Mouse (Mus musculus): ENCODE results near the gene 2410002F23Rik. TPM values are rescaled to one million over a fixed set of nuclear protein-coding genes. Genes with fewer than 3 reads are reported as not detected.
"Not testable (repeated sequence)": the region's sequence is repeated elsewhere in the genome, so short reads cannot be mapped to it uniquely, and the experiment has no call there.

Gene 2410002F23Rik
- polyA plus RNA-seq, 1 experiment from 2014 or later, result 143 TPM

DNA sequence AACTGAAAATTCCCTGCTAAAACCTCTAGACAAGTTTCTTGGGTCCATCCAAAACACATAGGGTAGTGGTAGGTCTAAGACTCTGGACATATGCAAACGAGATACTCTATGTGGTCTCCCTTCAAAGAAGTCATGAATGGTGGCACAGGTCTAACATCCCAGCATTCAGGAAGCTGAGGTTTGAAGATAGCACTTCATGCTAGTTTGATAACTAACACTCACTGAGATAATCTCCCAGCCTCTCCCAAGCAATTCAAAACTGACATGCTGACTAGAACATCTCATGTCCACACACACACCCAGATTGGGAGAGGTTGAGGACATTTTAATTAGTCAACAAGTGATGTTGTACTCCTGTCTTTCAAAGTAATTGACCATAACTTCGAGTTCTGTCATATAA is 6.6 kb upstream of the 2410002F23Rik start:
- Histone ChIP-seq H3K4me3 (ENCODE audit: low read length) (no peak overlapping the region), H3K9me3 (ENCODE audit: control insufficient read depth, low read length) (no peaks in the 10 kb centered on the region), H3K4me1 (ENCODE audit: control insufficient read depth, insufficient read depth, low read length) (no peaks in the 10 kb centered on the region), H3K36me3 (ENCODE audit: control insufficient read depth, insufficient read depth, low read length) (no peaks in the 10 kb centered on the region), H3K27me3 (ENCODE audit: control insufficient read depth, insufficient read depth, low read length) (no peaks in the 10 kb centered on the region), H3K9ac (ENCODE audit: low read depth, low read length) (no peak overlapping the region), H3K4me2 (replicated peaks; ENCODE audit: low read depth, low read length) (no peak overlapping the region), H3K27ac (ENCODE audit: low read depth, low read length) (no peak overlapping the region)
- ATAC-seq (ENCODE audit: low FRiP score, low TSS enrichment), result no peak
- WGBS, result 55% methylated on average over 2 of the region's 2 CpGs

DNA sequence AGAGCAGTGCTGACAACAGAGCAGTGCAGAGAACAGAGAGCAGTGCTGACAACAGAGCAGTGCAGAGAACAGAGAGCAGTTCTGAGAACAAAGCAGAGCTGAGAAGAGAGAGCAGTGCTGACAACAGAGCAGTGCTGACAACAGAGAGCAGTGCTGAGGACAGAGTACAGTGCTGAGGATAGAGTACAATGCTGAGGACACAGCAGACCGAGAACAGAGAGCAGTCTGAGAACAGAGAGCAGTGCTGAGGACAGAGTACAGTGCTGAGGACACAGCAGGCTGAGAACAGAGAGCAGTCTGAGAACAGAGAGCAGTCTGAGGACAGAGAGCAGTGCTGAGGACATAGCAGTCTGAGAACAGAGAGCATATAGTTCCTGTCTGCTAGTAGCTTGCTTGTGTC is 5.8 kb upstream of the 2410002F23Rik start:
- no peaks in the 10 kb centered on the region for H3K36me3 ChIP-seq (ENCODE audit: control insufficient read depth, insufficient read depth, low read length)
- ATAC-seq (ENCODE audit: low FRiP score, low TSS enrichment), result no peak
- H3K27ac ChIP-seq (ENCODE audit: low read depth, low read length), result no peak overlapping the region
- no peaks in the 10 kb centered on the region for H3K9me3 ChIP-seq (ENCODE audit: control insufficient read depth, low read length)
- H3K4me1 ChIP-seq (ENCODE audit: control insufficient read depth, insufficient read depth, low read length), result peaks cover 5% of the 10 kb centered on the region
- no peak overlapping the region for H3K9ac ChIP-seq (ENCODE audit: low read depth, low read length)
- 58% methylated on average over 1 of the region's 1 CpGs for WGBS
- H3K27me3 ChIP-seq (ENCODE audit: control insufficient read depth, insufficient read depth, low read length), result no peaks in the 10 kb centered on the region
- no peak overlapping the region for H3K4me3 ChIP-seq (ENCODE audit: low read length)
- H3K4me2 ChIP-seq (replicated peaks; ENCODE audit: low read depth, low read length), result no peak overlapping the region

- Histone ChIP-seq H3K4me3 (ENCODE audit: low read length) (no peak overlapping the region), H3K36me3 (ENCODE audit: control insufficient read depth, insufficient read depth, low read length) (no peaks in the 10 kb centered on the region), H3K27me3 (ENCODE audit: control insufficient read depth, insufficient read depth, low read length) (no peaks in the 10 kb centered on the region), H3K27ac (ENCODE audit: low read depth, low read length) (no peak overlapping the region), H3K4me1 (ENCODE audit: control insufficient read depth, insufficient read depth, low read length) (peaks cover 5% of the 10 kb centered on the region), H3K9ac (ENCODE audit: low read depth, low read length) (no peak overlapping the region), H3K4me2 (replicated peaks; ENCODE audit: low read depth, low read length) (no peak overlapping the region), H3K9me3 (ENCODE audit: control insufficient read depth, low read length) (no peaks in the 10 kb centered on the region)
- no peak for ATAC-seq (ENCODE audit: low FRiP score, low TSS enrichment)
- 71% methylated on average over 2 of the region's 2 CpGs for WGBS
These were observed 5.4 kb upstream of the 2410002F23Rik start for GRCm38 (mm10) chr7:44241163-44241562.

DNA sequence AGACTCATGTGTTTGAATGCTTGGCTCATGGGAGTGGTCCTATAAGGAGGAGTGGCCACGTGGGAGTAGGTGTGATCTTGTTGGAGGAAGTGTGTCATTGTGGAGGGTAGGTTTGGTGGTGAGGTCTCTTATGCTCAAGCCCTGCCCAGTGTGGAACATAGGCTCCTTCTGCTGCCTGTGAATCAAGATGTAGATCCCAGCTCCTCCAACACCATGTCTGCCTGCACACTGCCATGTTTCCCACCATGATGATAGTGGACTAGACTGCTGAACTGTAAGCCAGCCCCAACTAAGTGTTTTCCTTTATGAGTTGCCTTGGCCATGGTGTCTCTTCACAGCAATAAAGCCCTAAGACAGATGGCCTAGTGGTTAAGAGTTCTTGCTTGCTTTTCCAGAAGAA is 2.4 kb upstream of the 2410002F23Rik start:
- no peak overlapping the region for H3K4me3 ChIP-seq (ENCODE audit: low read length)
- no peak overlapping the region for H3K4me2 ChIP-seq (replicated peaks; ENCODE audit: low read depth, low read length)
- H3K4me1 ChIP-seq (ENCODE audit: control insufficient read depth, insufficient read depth, low read length), result peaks cover 21% of the 10 kb centered on the region
- no peaks in the 10 kb centered on the region for H3K27me3 ChIP-seq (ENCODE audit: control insufficient read depth, insufficient read depth, low read length)
- H3K36me3 ChIP-seq (ENCODE audit: control insufficient read depth, insufficient read depth, low read length), result peaks cover 13% of the 10 kb centered on the region
- no peaks in the 10 kb centered on the region for H3K9me3 ChIP-seq (ENCODE audit: control insufficient read depth, low read length)
- H3K9ac ChIP-seq (ENCODE audit: low read depth, low read length), result no peak overlapping the region
- H3K27ac ChIP-seq (ENCODE audit: low read depth, low read length), result no peak overlapping the region
- no peak for ATAC-seq (ENCODE audit: low FRiP score, low TSS enrichment)
- 53% methylated on average over 1 of the region's 1 CpGs for WGBS

DNA sequence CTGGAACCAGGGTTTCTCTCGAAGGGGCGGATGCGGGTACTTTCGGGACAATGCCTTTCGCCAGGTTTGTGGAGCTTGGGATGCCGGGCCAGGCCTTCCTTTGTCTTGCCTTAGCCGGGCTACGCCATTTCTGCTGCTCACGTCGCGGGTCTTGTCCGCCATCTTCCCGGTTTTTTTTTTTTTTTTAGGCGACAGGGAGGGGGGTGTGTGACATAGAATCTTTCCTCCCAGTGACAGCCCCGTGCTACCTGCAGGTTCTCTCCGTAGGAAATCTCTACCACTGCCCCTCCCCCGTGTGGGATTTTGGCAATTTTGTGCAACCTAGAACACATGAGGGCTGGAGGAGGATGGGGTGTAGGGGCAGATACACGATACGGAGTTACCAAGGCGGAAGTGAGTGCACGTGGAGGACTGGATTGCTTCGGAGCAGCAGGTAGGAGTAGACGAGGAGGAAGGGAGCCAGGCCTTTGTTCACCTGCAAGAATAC is 505 bp downstream of the 2410002F23Rik start:
- Histone ChIP-seq H3K4me3 (ENCODE audit: low read length) (peak overlapping the region; percentile 96), H3K27ac (ENCODE audit: low read depth, low read length) (peak overlapping the region; percentile 96), H3K27me3 (ENCODE audit: control insufficient read depth, insufficient read depth, low read length) (no peaks in the 10 kb centered on the region), H3K4me1 (ENCODE audit: control insufficient read depth, insufficient read depth, low read length) (peaks cover 23% of the 10 kb centered on the region), H3K36me3 (ENCODE audit: control insufficient read depth, insufficient read depth, low read length) (peaks cover 37% of the 10 kb centered on the region), H3K9me3 (ENCODE audit: control insufficient read depth, low read length) (no peaks in the 10 kb centered on the region), H3K4me2 (replicated peaks; ENCODE audit: low read depth, low read length) (peak overlapping the region; percentile 88), H3K9ac (ENCODE audit: low read depth, low read length) (peak overlapping the region; percentile 95)
- WGBS, result under 1% methylated on average over 23 of the region's 23 CpGs
- peak; percentile 24 for ATAC-seq (ENCODE audit: low FRiP score, low TSS enrichment)

GRCm38 (mm10) chr7:44247971-44248370 is 1.4 kb downstream of the 2410002F23Rik start:
- H3K36me3 ChIP-seq (ENCODE audit: control insufficient read depth, insufficient read depth, low read length), result peaks cover 47% of the 10 kb centered on the region
- no peaks in the 10 kb centered on the region for H3K9me3 ChIP-seq (ENCODE audit: control insufficient read depth, low read length)
- no peak for ATAC-seq (ENCODE audit: low FRiP score, low TSS enrichment)
- H3K4me1 ChIP-seq (ENCODE audit: control insufficient read depth, insufficient read depth, low read length), result peaks cover 26% of the 10 kb centered on the region
- peak overlapping the region; percentile 95 for H3K9ac ChIP-seq (ENCODE audit: low read depth, low read length)
- no peak overlapping the region for H3K27ac ChIP-seq (ENCODE audit: low read depth, low read length)
- 84% methylated on average over 2 of the region's 2 CpGs for WGBS
- H3K4me2 ChIP-seq (replicated peaks; ENCODE audit: low read depth, low read length), result peak overlapping the region; percentile 88
- H3K27me3 ChIP-seq (ENCODE audit: control insufficient read depth, insufficient read depth, low read length), result no peaks in the 10 kb centered on the region
- peak overlapping the region; percentile 96 for H3K4me3 ChIP-seq (ENCODE audit: low read length)

DNA sequence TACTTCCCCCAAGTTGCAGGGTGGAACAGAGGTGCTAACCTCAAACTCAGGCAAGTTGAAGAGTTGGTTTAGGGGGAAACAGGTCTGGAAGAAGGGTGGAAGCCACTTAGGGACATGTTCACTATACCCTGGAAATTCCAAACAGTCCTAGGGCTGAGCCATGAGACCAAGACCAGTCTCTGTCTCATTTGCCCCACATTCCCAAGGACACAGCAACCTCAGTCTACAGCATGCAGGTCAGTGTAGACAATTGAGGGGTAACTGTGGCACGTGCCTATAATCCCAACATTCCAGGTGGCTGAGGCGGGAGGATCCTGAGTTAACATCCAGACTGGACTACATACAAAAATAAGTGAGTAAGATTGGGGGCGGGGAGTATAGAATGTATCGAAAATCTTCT is 2.7 kb downstream of the 2410002F23Rik start:
- Histone ChIP-seq H3K4me1 (ENCODE audit: control insufficient read depth, insufficient read depth, low read length) (peaks cover 26% of the 10 kb centered on the region), H3K4me3 (ENCODE audit: low read length) (no peak overlapping the region), H3K36me3 (ENCODE audit: control insufficient read depth, insufficient read depth, low read length) (peaks cover 57% of the 10 kb centered on the region), H3K9ac (ENCODE audit: low read depth, low read length) (no peak overlapping the region), H3K4me2 (replicated peaks; ENCODE audit: low read depth, low read length) (no peak overlapping the region), H3K9me3 (ENCODE audit: control insufficient read depth, low read length) (no peaks in the 10 kb centered on the region), H3K27me3 (ENCODE audit: control insufficient read depth, insufficient read depth, low read length) (no peaks in the 10 kb centered on the region), H3K27ac (ENCODE audit: low read depth, low read length) (no peak overlapping the region)
- WGBS, result 95% methylated on average over 4 of the region's 4 CpGs
- no peak for ATAC-seq (ENCODE audit: low FRiP score, low TSS enrichment)

- H3K27ac ChIP-seq (ENCODE audit: low read depth, low read length); H3K4me3 ChIP-seq (ENCODE audit: low read length); ATAC-seq (ENCODE audit: low FRiP score, low TSS enrichment); H3K9me3 ChIP-seq (ENCODE audit: control insufficient read depth, low read length); H3K4me2 ChIP-seq (replicated peaks; ENCODE audit: low read depth, low read length); H3K27me3 ChIP-seq (ENCODE audit: control insufficient read depth, insufficient read depth, low read length); H3K9ac ChIP-seq (ENCODE audit: low read depth, low read length): not testable (repeated sequence)
- H3K4me1 ChIP-seq (ENCODE audit: control insufficient read depth, insufficient read depth, low read length), result peaks cover 21% of the 10 kb centered on the region
- WGBS, result 90% methylated on average over 17 of the region's 17 CpGs
- peaks cover 57% of the 10 kb centered on the region for H3K36me3 ChIP-seq (ENCODE audit: control insufficient read depth, insufficient read depth, low read length)
These were observed 4.3 kb downstream of the 2410002F23Rik start for GRCm38 (mm10) chr7:44250732-44251275.

GRCm38 (mm10) chr7:44253023-44253616 is 6.6 kb downstream of the 2410002F23Rik start:
- WGBS, result 77% methylated on average over 15 of the region's 15 CpGs
- ATAC-seq (ENCODE audit: low FRiP score, low TSS enrichment), result no peak
- Histone ChIP-seq H3K36me3 (ENCODE audit: control insufficient read depth, insufficient read depth, low read length) (peaks cover 53% of the 10 kb centered on the region), H3K9me3 (ENCODE audit: control insufficient read depth, low read length) (no peaks in the 10 kb centered on the region), H3K4me1 (ENCODE audit: control insufficient read depth, insufficient read depth, low read length) (peaks cover 14% of the 10 kb centered on the region), H3K4me2 (replicated peaks; ENCODE audit: low read depth, low read length) (no peak overlapping the region), H3K27me3 (ENCODE audit: control insufficient read depth, insufficient read depth, low read length) (no peaks in the 10 kb centered on the region), H3K9ac (ENCODE audit: low read depth, low read length) (no peak overlapping the region), H3K4me3 (ENCODE audit: low read length) (no peak overlapping the region), H3K27ac (ENCODE audit: low read depth, low read length) (0 out of 2 replicates have a peak overlapping the region, but pooled peaks have one; percentile 11)
